Mouse (Mus musculus) megakaryocyte, embryonic 14.5 days (primary cell): ENCODE measurements at regions not wholly inside any gene's neighbourhood (a gene's known extent, or its start where the extent isn't known, plus 50 kb on each side); places are given as distances from the start of the nearest gene placed in this dataset.

Experiments used
- FLI1 ChIP-seq: IDR thresholded peaks from 2 replicates; pipeline ENCODE4 v1.6.1; 2012; ENCODE audit warnings: low read length, inconsistent platforms, mixed read lengths
- GATA1 ChIP-seq: IDR thresholded peaks from 3 replicates; pipeline ENCODE4 v1.6.1; 2012; ENCODE audit warnings: mixed read lengths, low read length, inconsistent platforms, borderline replicate concordance

GRCm38 (mm10) chr7:136631089-136631488 lies 263.3 kb upstream of the Mgmt start:
- TF ChIP-seq GATA1 = no peak
- TF ChIP-seq FLI1 = no peak
